Mouse (Mus musculus) heart, embryonic 14.5 days (tissue): ENCODE measurements around the gene Rhox3c. TPM values are rescaled to one million over a fixed set of nuclear protein-coding genes. Genes with fewer than 3 reads are reported as not detected.
"Not testable (repeated sequence)": the region's sequence is repeated elsewhere in the genome, so short reads cannot be mapped to it uniquely, and the experiment has no call there.

Experiments
- ATAC-seq: fragments of 200-750 bp; cut with Nextera tagmentation; 2 replicates; pipeline ENCODE4 v1.8.0; 2017; ENCODE audit warnings: low read depth, moderate TSS enrichment; ENCODE audit not compliant: insufficient number of reproducible peaks, insufficient read depth, low FRiP score
- H3K27ac ChIP-seq, 2 experiments: fragments of 200-500 bp in 1 of 2; fragments of 300-500 bp in 1 of 2; sonication (generic) in 1 of 2; replicated peaks in 1 of 2; 2 replicates each; pipeline ENCODE4 v1.5.1; 2012 to 2014; ENCODE audit warnings: low read depth in 2 of 2, low read length in 2 of 2, control low read depth in 1 of 2, mild to moderate bottlenecking in 1 of 2, mixed read lengths in 1 of 2; ENCODE audit not compliant: control insufficient read depth in 1 of 2, insufficient read depth in 1 of 2
- H3K27me3 ChIP-seq: fragments of 300-500 bp; sonication (generic); 2 replicates; pipeline ENCODE4 v1.6.1; 2014; ENCODE audit warnings: mild to moderate bottlenecking, low read length, control low read depth; ENCODE audit not compliant: control insufficient read depth, insufficient read depth
- H3K36me3 ChIP-seq: fragments of 300-500 bp; sonication (generic); 2 replicates; pipeline ENCODE4 v1.6.1; 2014; ENCODE audit warnings: mild to moderate bottlenecking, control low read depth, low read length, mixed read lengths; ENCODE audit not compliant: control insufficient read depth, insufficient read depth
- H3K4me1 ChIP-seq, 2 experiments: fragments of 200-500 bp in 1 of 2; fragments of 300-500 bp in 1 of 2; sonication (generic) in 1 of 2; 2 replicates each; pipeline ENCODE4 v1.6.1; 2012 to 2014; ENCODE audit warnings: low read length in 2 of 2, control low read depth in 1 of 2, mixed read lengths in 1 of 2; ENCODE audit not compliant: control insufficient read depth in 2 of 2, insufficient read depth in 2 of 2
- H3K4me2 ChIP-seq: fragments of 300-500 bp; sonication (generic); 2 replicates; pipeline ENCODE4 v1.6.1; 2014; ENCODE audit warnings: mild to moderate bottlenecking, low read length
- H3K4me3 ChIP-seq, 2 experiments: fragments of 200-500 bp in 1 of 2; fragments of 300-500 bp in 1 of 2; sonication (generic) in 1 of 2; 2 replicates each; pipeline ENCODE4 v1.5.1; 2012 to 2014; ENCODE audit warnings: low read length in 2 of 2, mild to moderate bottlenecking in 2 of 2, control low read depth in 1 of 2, low read depth in 1 of 2, moderate library complexity in 1 of 2; ENCODE audit not compliant: control insufficient read depth in 1 of 2, insufficient read depth in 1 of 2
- H3K9ac ChIP-seq: fragments of 300-500 bp; sonication (generic); 2 replicates; pipeline ENCODE4 v1.6.1; 2014; ENCODE audit warnings: mild to moderate bottlenecking, low read length
- H3K9me3 ChIP-seq: fragments of 300-500 bp; sonication (generic); 2 replicates; pipeline ENCODE4 v1.6.1; 2016; ENCODE audit warnings: low read length, control low read depth; ENCODE audit not compliant: control insufficient read depth
- WGBS: fragments of 180-500 bp; shearing (Covaris S2); extraction: QIAGEN DNeasy Blood & Tissue Kit; methylation state at CpG from one replicate; pipeline ENCODE4 v1.1.7; 2014; 5-methylcytosine and 5-hydroxymethylcytosine counted together
- polyA plus RNA-seq: library from polyadenylated mRNA; unstranded; fragments of >200 nt; fragmentation: Nextera tagmentation; extraction: Ambion mirVana; gene quantifications from 2 replicates; pipeline ENCODE4 v1.2.1, GENCODE M21; 2014

Rhox3c gene
- not detected in 2 replicates for polyA plus RNA-seq

GRCm38 (mm10) chrX:37458285-37458684 lies at the start of gene Rhox3c:
Gene Rhox3c, plus strand, starts transcription at chrX:37458585.
- 91% methylated on average over 3 of the region's 4 CpGs for WGBS
- not testable (repeated sequence) for ATAC-seq, H3K4me2 ChIP-seq, H3K9me3 ChIP-seq, H3K27ac ChIP-seq, H3K9ac ChIP-seq, H3K4me3 ChIP-seq, H3K36me3 ChIP-seq, H3K4me1 ChIP-seq, H3K27me3 ChIP-seq

GRCm38 (mm10) chrX:37411767-37412166 lies 46.6 kb upstream of the Rhox3c start, which contains the start of gene Rhox2b:
Gene Rhox2b, plus strand, starts transcription at chrX:37412067.
- H3K9me3 ChIP-seq, ATAC-seq, H3K4me2 ChIP-seq, H3K27ac ChIP-seq, H3K4me3 ChIP-seq, H3K27me3 ChIP-seq, H3K36me3 ChIP-seq, H3K4me1 ChIP-seq, H3K9ac ChIP-seq: not testable (repeated sequence)
- WGBS = no CpG with 5 or more reads among the region's 9 CpGs

GRCm38 (mm10) chrX:37432194-37432593 lies 26.2 kb upstream of the Rhox3c start, which contains the start of gene Rhox4b:
Gene Rhox4b, plus strand, starts transcription at chrX:37432494.
- H3K4me2 ChIP-seq = not testable (repeated sequence)
- WGBS = 87% methylated on average over 14 of the region's 15 CpGs

GRCm38 (mm10) chrX:37453380-37453779 lies 5.0 kb upstream of the Rhox3c start, which contains the start of gene Rhox2c:
Gene Rhox2c, plus strand, starts transcription at chrX:37453680.
- H3K9me3 ChIP-seq, H3K27ac ChIP-seq, H3K4me2 ChIP-seq, H3K9ac ChIP-seq, H3K36me3 ChIP-seq, H3K4me3 ChIP-seq, H3K27me3 ChIP-seq, ATAC-seq, H3K4me1 ChIP-seq: not testable (repeated sequence)
- 95% methylated on average over 4 of the region's 10 CpGs for WGBS

More at GRCm38 (mm10) chrX:37432194-37432593, 26.2 kb upstream of the Rhox3c start, which contains the start of gene Rhox4b:
- H3K4me3 ChIP-seq, H3K9ac ChIP-seq, H3K4me1 ChIP-seq, H3K27ac ChIP-seq, H3K9me3 ChIP-seq, ATAC-seq, H3K27me3 ChIP-seq, H3K36me3 ChIP-seq: not testable (repeated sequence)

- not testable (repeated sequence) for H3K4me3 ChIP-seq, H3K4me2 ChIP-seq, H3K36me3 ChIP-seq, ATAC-seq, H3K9ac ChIP-seq, H3K27me3 ChIP-seq, H3K4me1 ChIP-seq, H3K9me3 ChIP-seq, H3K27ac ChIP-seq
- WGBS = 87% methylated on average over 14 of the region's 14 CpGs
These were observed 21.7 kb downstream of the Rhox3c start, which contains the start of gene Rhox4c for GRCm38 (mm10) chrX:37480037-37480436. Gene Rhox4c, plus strand, starts transcription at chrX:37480337.

GRCm38 (mm10) chrX:37514059-37514458 lies 55.7 kb downstream of the Rhox3c start, which contains the start of gene Rhox4d:
Gene Rhox4d, plus strand, starts transcription at chrX:37514359.
- not testable (repeated sequence) for H3K9ac ChIP-seq, H3K27me3 ChIP-seq, H3K9me3 ChIP-seq, H3K4me2 ChIP-seq, H3K27ac ChIP-seq, H3K36me3 ChIP-seq, H3K4me1 ChIP-seq, ATAC-seq, H3K4me3 ChIP-seq
- 92% methylated on average over 15 of the region's 18 CpGs for WGBS

Other genes with a start within 250 kb of the Rhox3c start
- not detected in 2 replicates for gene Gm9, start 247.5 kb upstream of the Rhox3c start, polyA plus RNA-seq
- gene Rhox1, start 236.3 kb upstream of the Rhox3c start, polyA plus RNA-seq = not detected in 2 replicates
- gene Rhox2a, start 213.6 kb upstream of the Rhox3c start, polyA plus RNA-seq = 0.26 TPM in 1 of 2 replicates, not detected in the other
- not detected in 2 replicates for gene Rhox3a, start 208.7 kb upstream of the Rhox3c start, polyA plus RNA-seq
- gene Rhox4a, start 193.2 kb upstream of the Rhox3c start, polyA plus RNA-seq = not detected in 2 replicates
- gene Rhox3a2, start 78.6 kb upstream of the Rhox3c start, polyA plus RNA-seq = not detected in 2 replicates
- gene Rhox4a2, start 67.7 kb upstream of the Rhox3c start, polyA plus RNA-seq = not detected in 2 replicates
- gene Rhox2b, start 46.5 kb upstream of the Rhox3c start, polyA plus RNA-seq = not detected in 2 replicates
- gene Rhox4b, start 26.1 kb upstream of the Rhox3c start, polyA plus RNA-seq = not detected in 2 replicates
- gene Rhox2c, start 4.9 kb upstream of the Rhox3c start, polyA plus RNA-seq = not detected in 2 replicates
- not detected in 2 replicates for gene Rhox4c, start 21.8 kb downstream of the Rhox3c start, polyA plus RNA-seq
- gene Rhox2d, start 34.8 kb downstream of the Rhox3c start, polyA plus RNA-seq = not detected in 2 replicates
- gene Rhox4d, start 55.8 kb downstream of the Rhox3c start, polyA plus RNA-seq = not detected in 2 replicates
- gene Rhox2e, start 71.9 kb downstream of the Rhox3c start, polyA plus RNA-seq = not detected in 2 replicates
- gene Rhox3e, start 83.4 kb downstream of the Rhox3c start, polyA plus RNA-seq = not detected in 2 replicates
- not detected in 2 replicates for gene Rhox4e, start 98.8 kb downstream of the Rhox3c start, polyA plus RNA-seq
- gene Rhox2f, start 112.8 kb downstream of the Rhox3c start, polyA plus RNA-seq = not detected in 2 replicates
- not detected in 2 replicates for gene Rhox3f, start 122.4 kb downstream of the Rhox3c start, polyA plus RNA-seq
- not detected in 2 replicates for gene Rhox4f, start 149.1 kb downstream of the Rhox3c start, polyA plus RNA-seq
- gene Rhox3g, start 170.0 kb downstream of the Rhox3c start, polyA plus RNA-seq = not detected in 2 replicates
- not detected in 2 replicates for gene Rhox2g, start 184.9 kb downstream of the Rhox3c start, polyA plus RNA-seq
- gene Rhox4g, start 192.7 kb downstream of the Rhox3c start, polyA plus RNA-seq = not detected in 2 replicates
- gene Rhox3h, start 210.2 kb downstream of the Rhox3c start, polyA plus RNA-seq = not detected in 2 replicates
- not detected in 2 replicates for gene Rhox2h, start 214.7 kb downstream of the Rhox3c start, polyA plus RNA-seq